Mouse (Mus musculus) MEL (cell line): Measurements from ENCODE around the gene Bst2. TPM values are rescaled to one million over a fixed set of nuclear protein-coding genes. Genes with fewer than 3 reads are reported as not detected.

Source experiments
- DNase-seq: peaks from one replicate; pipeline ENCODE4 v3.0.0; 2011; ENCODE audit warnings: low read depth, low spot score
- H3K27ac ChIP-seq: 2 replicates; pipeline ENCODE4 v1.5.1; 2012; ENCODE audit warnings: low read depth, mild to moderate bottlenecking, control low read depth, low read length, moderate library complexity; ENCODE audit not compliant: control insufficient read depth
- H3K27me3 ChIP-seq, 2 experiments: fragments of 150-350 bp in 1 of 2; sonication (generic) in 1 of 2; 2 replicates each; pipeline ENCODE4 v1.6.1; 2012; ENCODE audit warnings: low read length in 2 of 2, mild to moderate bottlenecking in 2 of 2, improper control_type of control experiment in 1 of 2, moderate library complexity in 1 of 2; ENCODE audit not compliant: insufficient read depth in 2 of 2, control insufficient read depth in 1 of 2
- H3K36me3 ChIP-seq, 2 experiments: 2 replicates each; pipeline ENCODE4 v1.6.1; 2012 to 2014; ENCODE audit warnings: low read length in 2 of 2, improper control_type of control experiment in 1 of 2, inconsistent platforms in 1 of 2, mild to moderate bottlenecking in 1 of 2; ENCODE audit not compliant: insufficient read depth in 2 of 2, control insufficient read depth in 1 of 2
- H3K4me1 ChIP-seq, 2 experiments: fragments of 150-350 bp in 1 of 2; sonication (generic) in 1 of 2; 2 replicates each; pipeline ENCODE4 v1.6.1; 2012; ENCODE audit warnings: low read length in 2 of 2, improper control_type of control experiment in 1 of 2, mild to moderate bottlenecking in 1 of 2; ENCODE audit not compliant: insufficient read depth in 2 of 2, control insufficient read depth in 1 of 2
- H3K4me3 ChIP-seq, 2 experiments: fragments of 150-350 bp in 1 of 2; sonication (generic) in 1 of 2; 2 replicates each; pipeline ENCODE4 v1.5.1; 2012; ENCODE audit warnings: low read depth in 2 of 2, low read length in 2 of 2, mild to moderate bottlenecking in 2 of 2, moderate library complexity in 2 of 2, control low read depth in 1 of 2, improper control_type of control experiment in 1 of 2; ENCODE audit not compliant: control insufficient read depth in 1 of 2, insufficient read depth in 1 of 2
- H3K79me2 ChIP-seq: 2 replicates; pipeline ENCODE4 v1.6.1; 2012; ENCODE audit warnings: mild to moderate bottlenecking, low read length, moderate library complexity; ENCODE audit not compliant: control insufficient read depth, poor library complexity, insufficient read depth
- H3K9ac ChIP-seq: 2 replicates; pipeline ENCODE4 v1.6.1; 2012; ENCODE audit warnings: low read depth, mild to moderate bottlenecking, control low read depth, low read length, moderate library complexity; ENCODE audit not compliant: control insufficient read depth, poor library complexity, severe bottlenecking
- H3K9me3 ChIP-seq: fragments of 150-350 bp; sonication (generic); replicated peaks from 2 replicates; pipeline ENCODE4 v1.6.1; 2012; ENCODE audit warnings: mild to moderate bottlenecking, low read length, improper control_type of control experiment, moderate library complexity; ENCODE audit not compliant: insufficient read depth
- CHD2 ChIP-seq: IDR thresholded peaks from 2 replicates; pipeline ENCODE4 v1.6.1; 2011; ENCODE audit warnings: low read length, improper control_type of control experiment
- EP300 ChIP-seq, 2 experiments: IDR thresholded peaks; 2 replicates each; pipeline ENCODE4 v1.6.1; 2011; ENCODE audit warnings: improper control_type of control experiment in 2 of 2, low read length in 2 of 2, low read depth in 1 of 2, mild to moderate bottlenecking in 1 of 2
- GABPA ChIP-seq: IDR thresholded peaks from 2 replicates; pipeline ENCODE4 v1.6.1; 2012; ENCODE audit warnings: low read depth, mild to moderate bottlenecking, inconsistent platforms, low read length, improper control_type of control experiment, moderate library complexity
- KAT2A ChIP-seq: conservative IDR thresholded peaks from 2 replicates; pipeline ENCODE4 v1.6.1; 2012; ENCODE audit warnings: low read depth, low read length, improper control_type of control experiment, inconsistent platforms
- MAX ChIP-seq: IDR thresholded peaks from 2 replicates; pipeline ENCODE4 v1.6.1; 2011; ENCODE audit warnings: low read length, improper control_type of control experiment
- MYB ChIP-seq: IDR thresholded peaks from 2 replicates; pipeline ENCODE4 v1.6.1; 2011; ENCODE audit warnings: mild to moderate bottlenecking, low read depth, low read length, improper control_type of control experiment
- NRF1 ChIP-seq: IDR thresholded peaks from 2 replicates; pipeline ENCODE4 v1.6.1; 2014; ENCODE audit warnings: low read depth, mild to moderate bottlenecking, inconsistent platforms, low read length, improper control_type of control experiment, moderate library complexity; ENCODE audit not compliant: poor library complexity, insufficient read depth, severe bottlenecking
- POLR2A ChIP-seq, 2 experiments: IDR thresholded peaks; 2 replicates each; pipeline ENCODE4 v1.6.1; 2011 to 2012; ENCODE audit warnings: low read length in 2 of 2, mild to moderate bottlenecking in 2 of 2, control low read depth in 1 of 2, improper control_type of control experiment in 1 of 2, low read depth in 1 of 2, moderate library complexity in 1 of 2; ENCODE audit not compliant: control insufficient read depth in 1 of 2, insufficient read depth in 1 of 2, poor library complexity in 1 of 2
- SMC3 ChIP-seq: IDR thresholded peaks from 2 replicates; pipeline ENCODE4 v1.6.1; 2011; ENCODE audit warnings: low read depth, low read length, improper control_type of control experiment
- TAL1 ChIP-seq: IDR thresholded peaks from 2 replicates; pipeline ENCODE4 v1.6.1; 2012; ENCODE audit warnings: mild to moderate bottlenecking, inconsistent platforms, low read length, moderate library complexity, mixed read lengths
- USF1 ChIP-seq: IDR thresholded peaks from 2 replicates; pipeline ENCODE4 v1.6.1; 2014; ENCODE audit warnings: low read depth, mild to moderate bottlenecking, inconsistent platforms, low read length, improper control_type of control experiment, moderate library complexity
- ZKSCAN1 ChIP-seq: IDR thresholded peaks from 2 replicates; pipeline ENCODE4 v1.6.1; 2012; ENCODE audit warnings: low read depth, mild to moderate bottlenecking, inconsistent platforms, low read length, improper control_type of control experiment, moderate library complexity
- ZMIZ1 ChIP-seq: IDR thresholded peaks from 2 replicates; pipeline ENCODE4 v1.6.1; 2012; ENCODE audit warnings: low read depth, mild to moderate bottlenecking, inconsistent platforms, low read length, improper control_type of control experiment, moderate library complexity
- polyA plus RNA-seq, 2 experiments: library from polyadenylated mRNA; stranded (reverse) in 1 of 2; unstranded in 1 of 2; fragments of >175 nt in 1 of 2; fragments of >200 nt in 1 of 2; gene quantifications; 2 replicates each; pipeline versions ENCODE4 v1.2.1 to v1.2.4; 2012; ENCODE audit warnings: low replicate concordance in 2 of 2, low read depth in 1 of 2; ENCODE audit not compliant: insufficient read length in 2 of 2, insufficient read depth in 1 of 2, missing spikeins in 1 of 2
- total RNA-seq: library from RNA; depleted of rRNA; stranded (reverse); fragments of 300-350 nt; gene quantifications from 2 replicates; pipeline ENCODE4 v1.2.3, GENCODE M21; 2012

Bst2 gene
- total and polyA plus RNA-seq, 3 experiments, result 49.9 to 125 TPM; not detected in 1

GRCm38 (mm10) chr8:71570291-71570954, 33.2 kb upstream of the Bst2 start:
- no peak overlapping the region for H3K27ac ChIP-seq
- TF ChIP-seq USF1 (peak; percentile 66; the same call in 1 of the 2 replicates), MAX (peak; percentile 57; the same call in 1 of the 2 replicates), CHD2 (no peak)
- TF ChIP-seq, all 39 proteins: peak for 2
- H3K9me3 ChIP-seq, result no peaks in the 10 kb centered on the region
- peak; percentile 83 for DNase-seq
- H3K4me3 ChIP-seq, result peak overlapping the region; percentile 37 to 52
- no peaks in the 10 kb centered on the region; a peak in 2 of 4 replicates for H3K27me3 ChIP-seq
- no peaks in the 10 kb centered on the region for H3K79me2 ChIP-seq
- no peaks in the 10 kb centered on the region for H3K36me3 ChIP-seq
- H3K4me1 ChIP-seq, result no peaks in the 10 kb centered on the region; a peak in 1 of 4 replicates
- H3K9ac ChIP-seq, result peak overlapping the region; percentile 41

GRCm38 (mm10) chr8:71569366-71570290, 32.4 kb upstream of the Bst2 start:
- H3K9me3 ChIP-seq, result no peaks in the 10 kb centered on the region
- no peaks in the 10 kb centered on the region for H3K79me2 ChIP-seq
- no peaks in the 10 kb centered on the region; a peak in 1 of 4 replicates for H3K4me1 ChIP-seq
- no peak overlapping the region for H3K9ac ChIP-seq
- H3K27me3 ChIP-seq, result no peaks in the 10 kb centered on the region; a peak in 2 of 4 replicates
- no peak overlapping the region for H3K4me3 ChIP-seq
- no peak for DNase-seq
- H3K36me3 ChIP-seq, result no peaks in the 10 kb centered on the region
- no peak overlapping the region for H3K27ac ChIP-seq
- no peak for TF ChIP-seq TAL1
- TF ChIP-seq SMC3, result no peak
- no peak for TF ChIP-seq ZKSCAN1
- TF ChIP-seq MYB, result no peak
- no peak for TF ChIP-seq KAT2A
- no peak for TF ChIP-seq ZMIZ1
- TF ChIP-seq POLR2A (IDR thresholded peaks at IDR 0.05; ENCODE audit: control insufficient read depth in 1 of 2, insufficient read depth in 1 of 2, low read depth in 1 of 2, low read length in 2 of 2, poor library complexity in 1 of 2), result 0 out of 4 replicates have a peak, but pooled peaks of 1 of the 2 experiments have one; percentile 25
- no peak for TF ChIP-seq CHD2

- Histone ChIP-seq H3K4me1 (no peaks in the 10 kb centered on the region; a peak in 1 of 4 replicates), H3K4me3 (no peak overlapping the region), H3K27ac (no peak overlapping the region), H3K9ac (no peak overlapping the region), H3K79me2 (no peaks in the 10 kb centered on the region), H3K9me3 (no peaks in the 10 kb centered on the region), H3K27me3 (no peaks in the 10 kb centered on the region; a peak in 1 of 4 replicates), H3K36me3 (no peaks in the 10 kb centered on the region)
- no peak for DNase-seq
- TF ChIP-seq EP300 (IDR thresholded peaks at IDR 0.05; ENCODE audit: low read depth in 1 of 2, low read length in 2 of 2), result no peak
- no peak for TF ChIP-seq NRF1
- TF ChIP-seq MYB, result no peak
- no peak for TF ChIP-seq USF1
- no peak for TF ChIP-seq GABPA
Measured at GRCm38 (mm10) chr8:71568941-71569340, 31.7 kb upstream of the Bst2 start.
